Mouse (Mus musculus): Measurements from ENCODE around the gene Olfr1263. TPM values are rescaled to one million over a fixed set of nuclear protein-coding genes. Genes with fewer than 3 reads are reported as not detected.

Gene Olfr1263
- not detected for polyA plus RNA-seq (2017; shearing (Covaris generic))

DNA sequence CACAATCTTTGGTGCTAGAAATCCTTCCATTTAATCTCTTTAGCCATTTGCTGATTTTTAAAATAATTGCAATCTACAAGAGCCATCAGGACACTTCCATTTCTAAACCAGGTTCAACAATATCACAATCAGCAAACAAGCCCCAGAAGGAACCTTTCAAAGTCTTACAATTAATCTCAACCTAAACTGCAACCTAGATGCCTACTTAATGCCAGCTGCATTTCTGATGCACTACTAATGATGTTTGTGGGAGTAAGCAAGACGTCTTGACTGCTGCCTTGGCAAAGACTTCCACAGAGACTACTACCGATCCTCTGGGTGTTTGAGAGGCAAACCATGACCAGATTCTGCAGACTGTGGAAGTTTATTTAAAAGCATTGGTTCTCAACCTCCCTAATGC lies at the start of gene Olfr1263:
Gene Olfr1263 (plus strand): TSS at position 301 of the 400 bp plus-strand sequence.

DNA sequence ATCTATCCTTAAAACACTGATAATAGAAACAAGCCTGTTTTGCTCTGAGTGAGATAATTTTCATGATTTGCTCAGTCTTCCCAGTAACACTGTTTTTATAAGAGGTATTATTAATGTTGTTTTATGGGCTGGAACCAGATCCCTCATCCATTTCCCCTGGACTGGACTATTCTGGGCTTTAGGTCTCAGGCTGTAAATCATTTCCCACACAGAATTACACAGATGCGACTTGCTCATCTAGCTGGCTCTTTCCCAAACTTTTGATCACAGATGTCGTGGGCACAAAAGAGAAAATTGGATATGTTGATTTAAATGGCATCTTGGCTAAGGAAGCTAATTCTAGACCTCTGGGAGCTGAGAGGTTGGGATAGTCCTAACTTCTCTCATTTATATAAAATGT lies 37.7 kb upstream of the Olfr1263 start, which contains the start of gene Olfr1260:
Gene Olfr1260 (plus strand): TSS at position 157 of the 400 bp plus-strand sequence.

DNA sequence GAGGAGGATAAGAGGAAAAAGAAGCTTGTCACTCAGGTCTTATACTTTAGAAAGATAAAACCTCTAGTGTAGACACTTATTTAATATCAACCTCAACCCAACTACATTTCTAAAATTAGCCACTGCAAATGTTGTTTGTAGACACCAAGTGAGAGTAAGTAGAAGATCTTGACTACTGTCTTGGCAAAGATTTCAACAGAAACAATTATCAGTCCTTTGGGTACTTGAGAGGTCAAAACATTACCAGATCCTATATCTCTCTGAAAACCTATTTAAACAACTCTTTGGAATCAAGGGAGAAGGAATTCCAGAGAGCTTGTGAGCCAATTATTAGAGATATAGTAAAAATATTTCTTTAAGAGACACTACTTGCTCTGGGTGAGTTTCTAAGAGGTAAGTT lies 21.0 kb upstream of the Olfr1263 start, which contains the start of gene Olfr1261:
Gene Olfr1261 (plus strand): TSS at position 301 of the 400 bp plus-strand sequence.

DNA sequence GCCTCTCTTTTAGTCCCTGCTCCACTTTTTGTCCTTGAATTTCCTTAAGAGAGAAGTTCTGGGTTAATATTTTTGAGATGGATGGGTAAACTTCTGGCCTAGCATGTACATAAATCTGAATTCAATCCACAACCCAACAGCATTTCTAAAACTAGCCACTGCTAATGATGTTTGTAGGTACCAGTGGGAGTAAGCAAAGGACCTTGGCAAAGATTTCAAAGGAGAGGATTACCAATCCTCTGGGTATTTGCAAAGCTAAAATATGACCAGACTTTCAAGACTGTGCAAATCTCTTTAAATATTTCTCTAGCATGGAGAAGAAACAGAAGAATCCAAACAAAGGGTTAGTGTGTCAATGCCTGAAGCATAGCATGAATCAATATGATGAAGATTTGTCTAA lies 12.1 kb upstream of the Olfr1263 start, which contains the start of gene Olfr1262:
Gene Olfr1262 (plus strand): TSS at position 301 of the 400 bp plus-strand sequence.

DNA sequence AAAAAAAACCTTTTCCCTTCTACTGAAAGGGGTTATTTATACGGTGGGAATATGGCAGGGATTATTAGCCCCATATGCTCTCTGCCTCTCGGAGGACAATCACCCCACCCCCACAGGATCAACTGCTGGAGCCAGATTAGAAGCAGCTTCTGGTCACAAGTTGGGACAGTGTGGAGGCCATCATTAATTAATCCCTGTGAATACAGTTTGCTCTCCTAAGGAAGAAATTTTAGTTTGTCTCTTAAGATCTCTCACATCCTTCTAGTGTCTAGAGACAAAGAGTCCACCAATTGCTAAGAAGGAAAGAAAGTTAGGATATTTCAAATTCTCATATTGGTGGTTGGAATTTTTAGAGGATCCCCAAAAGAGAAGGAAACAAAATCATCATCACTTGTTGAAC lies 13.5 kb downstream of the Olfr1263 start, which contains the start of gene Olfr1264:
Gene Olfr1264 (minus strand): TSS at position 101 of the 400 bp plus-strand sequence.

DNA sequence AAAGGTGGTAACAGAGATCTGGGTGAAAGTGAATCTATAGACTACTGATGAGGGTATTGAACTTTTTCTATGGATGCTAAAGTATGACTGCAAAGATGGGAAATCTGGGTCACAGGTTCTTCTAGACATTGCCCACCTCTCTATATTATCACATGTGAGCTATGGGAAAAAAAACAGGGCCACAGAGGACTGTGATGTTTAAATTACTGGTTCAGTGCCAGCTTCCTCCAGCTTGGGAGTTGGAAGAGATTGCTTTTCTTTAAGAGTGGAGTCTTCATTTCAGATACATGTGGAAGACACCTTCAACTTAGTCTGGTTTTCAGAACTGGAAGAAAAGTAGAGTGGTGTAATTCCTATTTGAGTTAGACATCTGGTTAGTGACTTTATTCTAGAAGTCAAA lies 23.1 kb downstream of the Olfr1263 start, which contains the start of gene Olfr1265:
Gene Olfr1265 (plus strand): TSS at position 301 of the 400 bp plus-strand sequence.

DNA sequence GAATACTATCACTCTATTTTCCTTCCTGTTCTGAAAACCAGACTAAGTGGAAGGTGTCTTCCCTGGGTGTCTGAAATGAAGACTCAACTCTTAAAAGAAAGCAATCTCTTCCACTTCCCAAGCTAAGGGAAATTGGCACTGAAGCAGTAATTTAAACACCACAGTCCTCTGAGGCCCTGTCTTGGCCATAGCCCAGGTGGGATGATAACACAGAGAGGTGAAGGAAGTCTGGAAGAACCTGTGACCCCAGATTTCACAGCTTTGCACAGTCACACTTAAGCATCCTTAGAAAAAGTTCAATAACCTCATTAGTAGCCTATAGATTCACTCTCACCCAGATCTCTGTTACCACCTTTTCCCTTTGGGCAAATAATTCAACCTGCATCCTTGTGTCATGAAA lies 51.6 kb downstream of the Olfr1263 start, which contains the start of gene Olfr140:
Gene Olfr140 (minus strand): TSS at position 101 of the 400 bp plus-strand sequence.

Other genes with a start within 250 kb of the Olfr1263 start
- not detected for gene Olfr1254, start 218.5 kb upstream of the Olfr1263 start, polyA plus RNA-seq (2017; shearing (Covaris generic))
- gene Olfr1255, start 200.1 kb upstream of the Olfr1263 start, polyA plus RNA-seq (2017; shearing (Covaris generic)) = not detected
- not detected for gene Olfr1256, start 170.6 kb upstream of the Olfr1263 start, polyA plus RNA-seq (2017; shearing (Covaris generic))
- gene Olfr48, start 163.9 kb upstream of the Olfr1263 start, polyA plus RNA-seq (2017; shearing (Covaris generic)) = not detected
- gene Olfr1257, start 133.7 kb upstream of the Olfr1263 start, polyA plus RNA-seq (2017; shearing (Covaris generic)) = not detected
- gene Olfr1258, start 84.8 kb upstream of the Olfr1263 start, polyA plus RNA-seq (2017; shearing (Covaris generic)) = 0.11 TPM
- not detected for gene Olfr1259, start 63.5 kb upstream of the Olfr1263 start, polyA plus RNA-seq (2017; shearing (Covaris generic))
- gene Olfr1260, start 37.8 kb upstream of the Olfr1263 start, polyA plus RNA-seq (2017; shearing (Covaris generic)) = not detected
- not detected for gene Olfr1261, start 20.9 kb upstream of the Olfr1263 start, polyA plus RNA-seq (2017; shearing (Covaris generic))
- gene Olfr1262, start 12.0 kb upstream of the Olfr1263 start, polyA plus RNA-seq (2017; shearing (Covaris generic)) = not detected
- gene Olfr1264, start 13.4 kb downstream of the Olfr1263 start, polyA plus RNA-seq (2017; shearing (Covaris generic)) = not detected
- gene Olfr1265, start 23.2 kb downstream of the Olfr1263 start, polyA plus RNA-seq (2017; shearing (Covaris generic)) = not detected
- gene Olfr140, start 51.5 kb downstream of the Olfr1263 start, polyA plus RNA-seq (2017; shearing (Covaris generic)) = not detected
- gene Olfr1269, start 109.3 kb downstream of the Olfr1263 start, polyA plus RNA-seq (2017; shearing (Covaris generic)) = not detected
- not detected for gene Olfr32, start 130.2 kb downstream of the Olfr1263 start, polyA plus RNA-seq (2017; shearing (Covaris generic))
- gene Olfr1270, start 141.0 kb downstream of the Olfr1263 start, polyA plus RNA-seq (2017; shearing (Covaris generic)) = not detected
- gene Olfr1506, start 212.4 kb downstream of the Olfr1263 start, polyA plus RNA-seq (2017; shearing (Covaris generic)) = not detected
- gene Olfr142, start 245.5 kb downstream of the Olfr1263 start, polyA plus RNA-seq (2017; shearing (Covaris generic)) = not detected

Data from inflammation-experienced regulatory T-cells, adult 16 weeks (primary cell).